Mouse (Mus musculus): Measurements from ENCODE around the gene Zfp444. TPM values are rescaled to one million over a fixed set of nuclear protein-coding genes. Genes with fewer than 3 reads are reported as not detected.
"Not testable (repeated sequence)": the region's sequence is repeated elsewhere in the genome, so short reads cannot be mapped to it uniquely, and the experiment has no call there.

The Zfp444 gene
- polyA plus RNA-seq, 1 experiment from 2014 or later = 79.4 TPM

DNA sequence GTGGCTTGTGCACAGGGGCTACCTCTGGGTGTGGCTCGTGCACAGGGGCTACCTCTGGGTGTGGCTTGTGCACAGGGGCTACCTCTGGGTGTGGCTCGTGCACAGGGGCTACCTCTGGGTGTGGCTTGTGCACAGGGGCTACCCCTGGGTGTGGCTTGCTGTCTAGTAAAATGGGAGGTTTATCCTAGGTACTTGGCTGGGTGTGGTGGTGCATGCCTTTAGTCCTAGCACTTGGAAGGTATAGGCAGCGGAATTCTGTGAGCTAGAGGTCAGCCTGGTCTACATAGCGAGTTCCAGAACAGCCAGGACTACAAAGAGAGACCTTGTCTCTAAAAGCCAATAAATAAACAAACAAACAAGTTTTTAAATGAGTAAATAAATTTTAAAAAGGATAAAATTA, 42.7 kb downstream of the Zfp444 start:
- not testable (repeated sequence) for H3K36me3 ChIP-seq (ENCODE audit: control insufficient read depth, insufficient read depth, low read length); H3K4me1 ChIP-seq (ENCODE audit: control insufficient read depth, insufficient read depth, low read length); H3K4me3 ChIP-seq (ENCODE audit: low read depth, low read length); H3K27me3 ChIP-seq (ENCODE audit: control insufficient read depth, insufficient read depth, low read length); H3K9me3 ChIP-seq (ENCODE audit: control insufficient read depth, low read length); H3K27ac ChIP-seq (ENCODE audit: low read depth, low read length); H3K9ac ChIP-seq (replicated peaks; ENCODE audit: low read depth, low read length); H3K4me2 ChIP-seq (ENCODE audit: low read depth, low read length); ATAC-seq (ENCODE audit: low read depth)
- WGBS = 83% methylated on average over 3 of the region's 4 CpGs

- no peak overlapping the region for H3K27ac ChIP-seq (ENCODE audit: low read depth, low read length)
- no peaks in the 10 kb centered on the region for H3K36me3 ChIP-seq (ENCODE audit: control insufficient read depth, insufficient read depth, low read length)
- H3K4me1 ChIP-seq (ENCODE audit: control insufficient read depth, insufficient read depth, low read length) = no peaks in the 10 kb centered on the region
- H3K9ac ChIP-seq (replicated peaks; ENCODE audit: low read depth, low read length) = no peak overlapping the region
- WGBS = 57% methylated on average over 3 of the region's 3 CpGs
- no peak overlapping the region for H3K4me2 ChIP-seq (ENCODE audit: low read depth, low read length)
- no peak for ATAC-seq (ENCODE audit: low read depth)
- 0 out of 2 replicates have a peak, but pooled peaks cover 6% of the 10 kb centered on the region for H3K9me3 ChIP-seq (ENCODE audit: control insufficient read depth, low read length)
- H3K4me3 ChIP-seq (ENCODE audit: low read depth, low read length) = no peak overlapping the region
- H3K27me3 ChIP-seq (ENCODE audit: control insufficient read depth, insufficient read depth, low read length) = no peaks in the 10 kb centered on the region
Measured at GRCm38 (mm10) chr7:6220147-6220546, 48.1 kb downstream of the Zfp444 start.

DNA sequence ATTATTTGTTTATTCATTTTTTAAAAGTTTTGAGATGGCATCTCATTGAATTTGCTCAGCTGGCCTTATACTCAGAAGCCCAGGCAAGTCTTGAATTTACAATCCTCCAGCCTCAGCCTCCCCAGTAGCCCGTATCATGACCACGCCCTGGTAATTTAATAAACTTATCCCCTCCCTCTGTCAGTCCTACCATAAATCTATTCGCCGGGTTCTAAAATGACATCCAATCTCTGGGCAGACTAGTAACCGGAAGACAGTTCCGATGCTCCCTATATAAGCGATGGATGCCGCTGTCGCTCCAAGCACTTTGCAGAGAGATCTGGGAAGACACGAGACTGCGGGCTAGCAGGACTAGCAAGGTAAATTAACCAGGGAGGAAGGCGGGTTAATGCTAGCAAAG, 50.0 kb downstream of the Zfp444 start, which contains the start of gene Zscan5b:
Zscan5b (plus strand) TSS at position 301 of the 400 bp plus-strand sequence.
- H3K9me3 ChIP-seq (ENCODE audit: control insufficient read depth, low read length) = 0 out of 2 replicates have a peak, but pooled peaks cover 6% of the 10 kb centered on the region
- no peak within 1 kb of the TSS for H3K4me3 ChIP-seq (ENCODE audit: low read depth, low read length)
- H3K9ac ChIP-seq (replicated peaks; ENCODE audit: low read depth, low read length) = no peak within 1 kb of the TSS
- no peak within 1 kb of the TSS for H3K27ac ChIP-seq (ENCODE audit: low read depth, low read length)
- no peaks in the 10 kb centered on the region for H3K4me1 ChIP-seq (ENCODE audit: control insufficient read depth, insufficient read depth, low read length)
- H3K27me3 ChIP-seq (ENCODE audit: control insufficient read depth, insufficient read depth, low read length) = no peaks in the 10 kb centered on the region
- no peaks in the 10 kb centered on the region for H3K36me3 ChIP-seq (ENCODE audit: control insufficient read depth, insufficient read depth, low read length)
- 93% methylated on average over 12 of the region's 12 CpGs for WGBS
- H3K4me2 ChIP-seq (ENCODE audit: low read depth, low read length) = no peak within 1 kb of the TSS
- no peak for ATAC-seq (ENCODE audit: low read depth)

- H3K4me3 ChIP-seq (ENCODE audit: low read depth, low read length); H3K36me3 ChIP-seq (ENCODE audit: control insufficient read depth, insufficient read depth, low read length); H3K27me3 ChIP-seq (ENCODE audit: control insufficient read depth, insufficient read depth, low read length); H3K27ac ChIP-seq (ENCODE audit: low read depth, low read length); ATAC-seq (ENCODE audit: low read depth); H3K9ac ChIP-seq (replicated peaks; ENCODE audit: low read depth, low read length); H3K4me1 ChIP-seq (ENCODE audit: control insufficient read depth, insufficient read depth, low read length); H3K4me2 ChIP-seq (ENCODE audit: low read depth, low read length); H3K9me3 ChIP-seq (ENCODE audit: control insufficient read depth, low read length): not testable (repeated sequence)
- WGBS = 62% methylated on average over 8 of the region's 8 CpGs
Measured at GRCm38 (mm10) chr7:6228491-6228890, 56.5 kb downstream of the Zfp444 start.

- 54% methylated on average over 11 of the region's 11 CpGs for WGBS
- H3K27me3 ChIP-seq (ENCODE audit: control insufficient read depth, insufficient read depth, low read length) = no peaks in the 10 kb centered on the region
Measured at GRCm38 (mm10) chr7:6239787-6240186, 67.8 kb downstream of the Zfp444 start.

GRCm38 (mm10) chr7:6240841-6241425, 68.9 kb downstream of the Zfp444 start:
- H3K9ac ChIP-seq (replicated peaks; ENCODE audit: low read depth, low read length); ATAC-seq (ENCODE audit: low read depth); H3K27ac ChIP-seq (ENCODE audit: low read depth, low read length); H3K4me3 ChIP-seq (ENCODE audit: low read depth, low read length); H3K27me3 ChIP-seq (ENCODE audit: control insufficient read depth, insufficient read depth, low read length); H3K36me3 ChIP-seq (ENCODE audit: control insufficient read depth, insufficient read depth, low read length); H3K4me1 ChIP-seq (ENCODE audit: control insufficient read depth, insufficient read depth, low read length); H3K4me2 ChIP-seq (ENCODE audit: low read depth, low read length); H3K9me3 ChIP-seq (ENCODE audit: control insufficient read depth, low read length): not testable (repeated sequence)
- WGBS = 18% methylated on average over 1 of the region's 1 CpGs

More at GRCm38 (mm10) chr7:6239787-6240186, 67.8 kb downstream of the Zfp444 start:
- Histone ChIP-seq H3K9me3 (ENCODE audit: control insufficient read depth, low read length) (no peaks in the 10 kb centered on the region), H3K4me3 (ENCODE audit: low read depth, low read length) (no peak overlapping the region), H3K36me3 (ENCODE audit: control insufficient read depth, insufficient read depth, low read length) (no peaks in the 10 kb centered on the region), H3K4me2 (ENCODE audit: low read depth, low read length) (no peak overlapping the region), H3K27ac (ENCODE audit: low read depth, low read length) (no peak overlapping the region), H3K9ac (replicated peaks; ENCODE audit: low read depth, low read length) (no peak overlapping the region), H3K4me1 (ENCODE audit: control insufficient read depth, insufficient read depth, low read length) (no peaks in the 10 kb centered on the region)
- ATAC-seq (ENCODE audit: low read depth) = no peak

Other genes starting within 250 kb of the Zfp444 start
- gene Vmn1r65, start 161.2 kb upstream of the Zfp444 start, polyA plus RNA-seq (2014; fragmentation: Nextera tagmentation; extraction: Ambion mirVana) = not detected in 2 replicates
- 0.05 TPM in 1 of 2 replicates, not detected in the other for gene Nlrp4c, start 127.1 kb upstream of the Zfp444 start, polyA plus RNA-seq (2014; fragmentation: Nextera tagmentation; extraction: Ambion mirVana)
- 13.7 and 15.4 TPM in 2 replicates for gene Zfp787, start 16.2 kb upstream of the Zfp444 start, polyA plus RNA-seq (2014; fragmentation: Nextera tagmentation; extraction: Ambion mirVana)
- gene Galp, start 24.9 kb downstream of the Zfp444 start, polyA plus RNA-seq (2014; fragmentation: Nextera tagmentation; extraction: Ambion mirVana) = not detected in 2 replicates
- not detected in 2 replicates for gene Zscan5b, start 50.1 kb downstream of the Zfp444 start, polyA plus RNA-seq (2014; fragmentation: Nextera tagmentation; extraction: Ambion mirVana)
- gene Epp13, start 80.5 kb downstream of the Zfp444 start, polyA plus RNA-seq (2014; fragmentation: Nextera tagmentation; extraction: Ambion mirVana) = not detected in 2 replicates
- gene Zfp667, start 114.4 kb downstream of the Zfp444 start, polyA plus RNA-seq (2014; fragmentation: Nextera tagmentation; extraction: Ambion mirVana) = 18.1 and 19.8 TPM in 2 replicates
- 15.6 and 17.0 TPM in 2 replicates for gene Zfp583, start 159.1 kb downstream of the Zfp444 start, polyA plus RNA-seq (2014; fragmentation: Nextera tagmentation; extraction: Ambion mirVana)
- 7.8 and 9.4 TPM in 2 replicates for gene Gm3854, start 171.5 kb downstream of the Zfp444 start, polyA plus RNA-seq (2014; fragmentation: Nextera tagmentation; extraction: Ambion mirVana)
- gene Zfp78, start 191.1 kb downstream of the Zfp444 start, polyA plus RNA-seq (2014; fragmentation: Nextera tagmentation; extraction: Ambion mirVana) = 5.0 and 6.1 TPM in 2 replicates
- gene Zfp28, start 211.1 kb downstream of the Zfp444 start, polyA plus RNA-seq (2014; fragmentation: Nextera tagmentation; extraction: Ambion mirVana) = 17.8 and 19.7 TPM in 2 replicates
- gene Smim17, start 226.5 kb downstream of the Zfp444 start, polyA plus RNA-seq (2014; fragmentation: Nextera tagmentation; extraction: Ambion mirVana) = 6.7 and 9.4 TPM in 2 replicates
- gene Gm20715, start 238.1 kb downstream of the Zfp444 start, polyA plus RNA-seq (2014; fragmentation: Nextera tagmentation; extraction: Ambion mirVana) = 0.12 TPM in 1 of 2 replicates, not detected in the other

All from neural tube, embryonic 14.5 days (tissue).